Mouse (Mus musculus) layer of hippocampus, postnatal 10 days (tissue): ENCODE results near the gene Cyp2d22. TPM values are rescaled to one million over a fixed set of nuclear protein-coding genes. Genes with fewer than 3 reads are reported as not detected.

Experiments used
- DNase-seq, 2 experiments: peaks; one replicate each; pipeline ENCODE4 v3.0.0; 2021; ENCODE audit warnings: low spot score in 2 of 2
- total RNA-seq, 2 experiments: library from RNA; stranded (reverse); gene quantifications; 2 replicates each; pipeline ENCODE4 v1.2.3; 2021

Cyp2d22 gene
- total RNA-seq, 2 experiments from 2014 or later: 18.8 to 19.5 TPM

DNA sequence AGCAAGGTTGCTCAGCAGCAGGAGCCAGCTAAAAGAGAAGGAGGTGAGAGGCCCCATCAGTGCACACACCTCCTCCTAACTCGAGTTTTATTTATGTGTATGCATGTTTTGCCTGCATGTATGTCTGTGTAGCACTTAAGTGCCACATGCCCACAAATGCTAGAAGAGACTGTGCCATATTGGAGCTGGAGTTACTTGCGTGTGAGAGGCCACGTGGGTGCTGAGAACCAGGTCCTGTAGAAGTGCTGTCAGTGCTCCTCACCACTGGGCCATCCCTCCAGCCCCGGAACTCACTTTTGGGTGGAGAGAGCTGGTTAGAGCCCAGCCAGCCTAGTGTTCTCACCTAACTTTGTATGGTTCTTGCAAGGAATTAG lies 32.8 kb downstream of the Cyp2d22 start:
- DNase-seq: no peak

DNA sequence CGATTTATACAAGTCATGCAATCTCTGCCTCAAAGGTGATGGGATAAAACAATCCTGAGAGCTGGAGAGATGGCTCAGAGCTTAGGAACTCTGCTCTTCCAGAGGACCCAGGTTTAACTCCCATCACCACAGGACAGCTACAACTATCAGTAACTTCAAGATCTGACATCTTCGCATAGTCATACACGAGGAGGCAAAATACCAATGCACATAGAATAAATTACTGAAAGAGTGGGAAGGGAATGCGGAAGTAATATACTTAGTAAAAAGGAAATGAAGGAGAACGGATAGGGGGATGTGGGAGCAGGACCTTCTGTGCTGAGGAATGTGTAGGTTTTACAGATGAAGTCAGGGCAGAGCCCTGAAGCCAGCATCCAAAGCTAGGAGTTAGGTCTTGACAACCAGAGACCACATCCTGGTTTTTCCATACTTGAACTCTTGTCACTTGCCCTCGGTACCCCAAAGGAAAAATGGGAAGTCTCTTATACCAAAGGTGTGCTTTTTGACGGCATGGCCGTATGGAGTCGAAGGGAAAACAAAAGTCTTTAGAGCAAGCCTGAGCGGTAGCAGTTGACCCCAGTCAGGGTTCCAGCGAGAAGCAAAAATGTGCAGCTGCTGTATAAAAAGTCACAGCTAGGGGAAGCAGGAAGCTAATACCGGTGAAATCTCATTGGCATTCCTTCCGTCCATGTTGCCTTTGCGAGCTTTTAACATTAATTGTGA lies 33.3 kb downstream of the Cyp2d22 start:
- DNase-seq: no peak

DNA sequence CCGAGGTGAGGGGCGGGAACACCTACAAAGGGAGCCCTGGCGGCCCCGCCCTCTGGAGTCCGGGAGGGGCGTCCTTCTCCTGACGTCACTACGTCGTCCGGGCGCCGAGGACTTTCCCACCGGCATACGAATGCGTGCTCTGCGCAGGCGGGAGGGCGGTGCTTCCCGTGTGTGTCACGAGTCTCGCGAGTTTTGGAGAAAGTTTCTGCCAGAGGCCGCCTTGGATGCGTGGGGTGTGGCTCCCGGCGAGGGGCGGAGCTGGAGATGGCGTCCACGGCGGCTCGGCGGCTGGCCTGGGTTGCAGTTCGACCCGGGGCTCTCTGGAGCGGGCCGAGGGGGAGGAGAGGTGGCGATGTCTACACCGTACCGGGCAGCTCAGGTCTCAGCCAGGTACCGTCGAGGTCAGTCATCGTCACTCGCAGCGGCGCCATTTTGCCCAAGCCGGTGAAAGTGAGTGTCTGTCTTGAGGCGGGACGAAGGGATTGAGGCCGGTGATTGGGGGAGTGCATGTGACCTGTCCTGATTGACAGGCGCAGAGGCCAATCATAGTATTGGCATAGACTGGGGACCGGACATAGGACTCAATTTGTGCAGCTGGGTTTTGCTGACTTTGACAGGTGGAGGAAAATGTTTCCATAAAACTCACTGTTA lies 34.1 kb downstream of the Cyp2d22 start:
- DNase-seq: peak; percentile 97 to 98

DNA sequence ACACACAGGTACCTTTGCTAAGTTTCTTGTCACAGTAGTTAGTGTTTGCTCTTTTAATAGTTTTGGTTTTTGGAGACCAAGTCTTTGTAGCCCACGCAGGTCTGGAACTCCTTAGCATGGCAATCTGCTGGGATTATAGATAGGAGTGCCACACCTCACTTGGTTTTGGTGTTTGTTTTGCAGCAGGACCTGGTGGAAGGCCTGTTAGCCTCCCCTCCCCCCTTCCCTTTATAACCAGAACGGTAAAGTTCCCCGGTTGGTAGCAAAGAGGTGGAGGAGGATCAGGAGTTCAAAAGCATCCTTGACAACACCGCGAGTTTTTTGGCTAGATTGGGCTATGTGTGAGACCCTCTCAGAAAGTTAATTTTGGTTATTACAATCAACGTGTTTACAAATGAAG lies 35.1 kb downstream of the Cyp2d22 start:
- no peak for DNase-seq

DNA sequence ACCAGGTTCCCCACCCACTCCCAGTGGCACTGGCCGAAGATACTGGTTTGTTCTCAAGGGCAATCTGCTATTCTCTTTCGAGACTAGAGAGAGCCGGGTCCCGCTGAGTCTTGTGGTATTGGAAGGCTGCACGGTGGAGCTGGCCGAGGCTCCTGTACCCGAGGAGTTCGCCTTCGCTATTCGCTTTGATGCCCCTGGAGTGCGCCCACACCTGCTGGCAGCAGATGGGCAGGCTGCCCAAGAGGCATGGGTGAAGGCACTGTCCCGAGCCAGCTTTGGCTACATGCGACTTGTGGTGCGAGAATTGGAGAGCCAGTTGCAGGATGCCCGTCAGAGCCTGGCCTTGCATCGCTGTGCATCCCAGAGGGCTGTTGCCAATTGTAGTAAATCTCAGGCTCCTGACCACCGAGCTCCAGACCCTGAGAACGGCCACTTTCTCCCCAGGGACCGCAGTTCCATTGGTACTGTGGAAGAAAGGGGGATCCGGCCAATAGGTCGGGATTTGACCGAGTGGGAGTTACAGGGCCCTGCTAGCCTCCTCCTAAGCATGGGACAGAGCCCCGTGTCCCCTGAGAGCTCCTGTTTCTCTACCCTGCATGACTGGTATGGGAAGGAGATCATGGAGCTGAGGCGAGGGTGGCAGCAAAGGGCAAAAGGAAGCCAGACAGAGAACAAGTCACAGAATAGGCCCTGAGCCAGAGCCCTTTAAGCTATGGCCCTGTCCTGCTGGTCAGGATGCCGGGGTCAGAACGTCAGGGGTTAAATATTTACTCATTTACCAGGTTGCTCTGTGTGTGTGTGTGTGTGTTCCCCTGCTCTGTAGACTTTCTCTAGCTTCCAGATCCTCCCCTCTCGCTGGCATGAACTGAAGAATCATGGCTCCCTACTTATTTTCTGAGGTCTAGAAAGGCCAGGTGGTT lies 36.4 kb downstream of the Cyp2d22 start:
- DNase-seq: no peak

DNA sequence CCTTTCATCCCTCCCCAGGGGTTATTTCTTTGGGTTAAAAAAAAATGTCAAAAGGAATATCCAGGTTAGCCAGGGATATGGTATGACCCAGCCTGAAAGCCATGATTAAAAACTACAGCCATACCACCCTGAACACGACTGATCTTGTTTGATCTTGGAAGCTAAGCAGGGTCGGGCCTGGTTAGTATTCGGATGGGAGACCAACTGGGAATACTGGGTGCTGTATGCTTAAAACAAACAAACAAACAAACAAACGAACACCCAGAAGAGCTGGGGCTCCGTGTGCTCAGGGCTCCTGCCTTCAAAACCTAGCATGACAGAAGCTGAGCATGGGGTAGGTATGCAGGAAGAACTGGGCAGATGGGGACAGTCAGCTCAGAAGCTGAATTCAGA lies 37.5 kb downstream of the Cyp2d22 start:
- DNase-seq: no peak

DNA sequence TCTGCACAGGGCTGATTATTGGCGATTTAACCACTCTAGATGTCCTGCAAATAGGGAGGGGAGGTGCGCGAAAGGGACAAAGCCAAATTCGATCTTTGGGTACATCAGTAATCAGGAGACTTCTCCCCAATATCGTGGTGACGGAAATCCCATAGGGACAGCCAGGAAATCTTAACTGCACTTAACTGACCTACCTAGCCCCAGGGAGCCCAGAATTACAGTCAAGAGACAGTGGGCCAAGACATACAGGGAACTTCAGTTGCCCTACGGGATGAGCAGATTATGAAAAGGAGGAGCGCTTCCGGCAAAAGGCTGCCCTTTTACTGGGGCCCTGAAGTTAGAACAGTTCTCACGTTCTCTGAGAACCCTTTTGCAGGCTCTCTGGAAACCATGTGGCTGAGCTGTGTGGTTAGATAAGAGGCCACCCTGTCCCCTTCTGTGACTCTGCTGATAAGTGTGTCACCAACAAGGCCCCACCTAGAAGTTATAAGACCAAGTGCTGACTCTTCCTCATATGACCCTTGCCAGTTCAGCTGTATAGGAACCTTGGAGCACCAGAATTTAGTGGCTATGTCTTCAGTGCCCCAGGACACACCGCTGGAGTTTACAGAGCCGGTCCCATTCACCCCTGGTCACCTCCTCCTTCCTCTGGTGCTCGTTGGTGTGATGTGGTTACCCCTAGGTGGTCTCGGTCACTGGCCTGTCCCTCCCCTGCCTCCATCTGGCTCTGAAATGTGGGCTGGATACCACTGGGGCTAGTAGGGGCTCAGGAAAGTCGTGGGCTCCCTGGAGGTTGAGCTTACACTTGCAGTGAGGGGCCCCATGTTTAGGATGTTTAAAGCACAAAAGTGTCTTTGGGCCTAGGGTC lies 38.2 kb downstream of the Cyp2d22 start:
- no peak for DNase-seq

DNA sequence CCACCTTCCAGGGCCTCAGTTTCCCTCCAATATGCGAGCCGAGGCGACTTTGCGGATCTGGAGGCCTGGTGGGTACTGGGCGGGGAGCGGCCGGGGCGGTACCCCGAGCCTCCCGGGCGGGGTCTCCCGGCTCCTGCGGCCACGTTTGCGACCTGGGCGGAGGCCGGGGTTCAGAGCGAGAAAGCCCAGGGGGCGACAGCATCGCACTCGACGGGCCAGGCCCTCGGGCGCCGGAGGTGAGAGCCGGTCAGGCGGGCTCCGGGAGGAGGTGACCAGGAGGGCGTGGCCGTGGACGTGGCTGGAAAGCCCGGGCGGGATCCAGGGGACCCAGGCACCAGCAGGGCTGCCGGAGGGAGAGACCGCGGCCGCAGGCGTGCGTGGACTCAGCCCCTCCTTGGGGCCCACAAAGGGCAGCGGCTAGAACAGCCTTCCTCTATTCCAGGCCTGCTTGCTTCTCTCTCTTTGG lies 39.0 kb downstream of the Cyp2d22 start:
- no peak for DNase-seq

DNA sequence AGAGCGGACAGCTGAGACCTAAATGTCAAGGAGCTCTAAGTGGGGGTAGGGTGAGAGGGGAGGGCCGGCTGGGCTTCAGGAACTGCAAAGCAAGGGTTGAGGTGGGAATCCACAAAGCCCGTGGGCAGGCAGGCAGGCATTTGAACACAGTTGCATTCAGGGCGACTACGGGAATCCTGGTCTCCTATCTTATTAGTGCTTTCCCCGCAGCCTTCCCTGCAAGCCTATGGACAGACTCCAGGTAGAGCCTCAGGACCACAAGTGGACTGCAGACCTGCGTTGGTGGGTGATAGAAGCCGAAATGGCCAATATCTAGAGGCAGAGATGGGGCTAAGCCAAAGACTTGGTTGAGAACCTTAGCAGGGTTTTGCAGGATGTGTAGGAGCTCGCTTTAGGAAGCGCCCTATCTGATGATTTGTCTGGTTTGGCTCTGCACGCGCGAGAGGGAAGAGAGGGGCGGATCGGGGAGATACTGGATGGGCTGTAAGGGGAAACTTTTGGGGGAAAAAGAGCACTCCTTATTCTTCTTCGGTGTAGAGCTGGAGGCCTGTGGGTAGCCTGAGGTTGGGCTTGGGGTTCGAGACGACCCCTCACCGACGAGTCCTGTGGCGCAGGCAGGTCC lies 39.5 kb downstream of the Cyp2d22 start:
- DNase-seq: no peak

DNA sequence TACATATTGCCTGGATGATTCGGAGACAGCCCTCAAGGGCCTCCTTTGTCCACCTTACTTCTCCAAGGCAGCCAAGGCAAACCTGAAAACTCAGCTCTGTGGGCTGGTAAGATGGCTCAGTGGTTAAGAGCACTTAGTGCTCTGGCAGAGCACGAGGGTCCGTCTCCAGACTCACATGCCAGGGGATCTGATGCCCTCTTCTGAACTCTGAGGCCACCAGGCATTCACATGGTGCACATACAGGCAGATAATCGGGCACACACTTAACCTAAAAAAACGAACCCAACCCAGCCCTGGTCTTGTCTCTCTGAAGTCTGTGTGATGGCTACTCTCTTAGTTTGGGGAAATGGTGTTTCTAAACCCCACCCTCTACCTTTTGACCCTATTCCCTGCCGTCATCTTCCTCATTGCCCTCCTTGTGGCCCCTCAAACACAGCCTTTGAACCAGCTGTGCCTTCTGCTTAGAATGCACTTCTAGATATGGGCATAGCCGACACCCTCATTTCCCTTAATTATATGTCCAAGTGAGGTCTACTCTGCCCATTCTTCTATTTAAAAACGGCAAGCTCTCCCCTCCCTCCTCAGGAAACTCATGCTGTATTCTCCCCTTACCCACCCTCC lies 40.3 kb downstream of the Cyp2d22 start:
- no peak for DNase-seq

DNA sequence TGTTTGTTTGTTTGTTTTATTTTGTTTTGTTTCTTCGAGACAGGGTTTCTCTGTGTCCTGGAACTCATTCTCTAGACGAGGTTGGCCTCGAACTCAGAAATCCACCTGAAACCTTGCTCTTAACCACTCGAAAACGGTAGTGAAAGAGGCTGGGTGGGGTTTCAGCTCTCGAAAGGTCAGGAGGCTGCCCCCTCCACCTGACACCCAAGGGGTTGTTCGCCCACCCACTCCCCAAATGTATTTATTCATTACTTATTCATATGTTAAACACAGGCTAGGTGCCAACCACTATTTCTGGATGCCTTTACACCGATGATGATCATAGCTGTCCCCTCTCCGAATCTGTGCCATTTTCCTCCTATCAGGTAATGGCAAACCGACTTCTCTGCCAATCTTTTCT lies 40.9 kb downstream of the Cyp2d22 start:
- no peak for DNase-seq

DNA sequence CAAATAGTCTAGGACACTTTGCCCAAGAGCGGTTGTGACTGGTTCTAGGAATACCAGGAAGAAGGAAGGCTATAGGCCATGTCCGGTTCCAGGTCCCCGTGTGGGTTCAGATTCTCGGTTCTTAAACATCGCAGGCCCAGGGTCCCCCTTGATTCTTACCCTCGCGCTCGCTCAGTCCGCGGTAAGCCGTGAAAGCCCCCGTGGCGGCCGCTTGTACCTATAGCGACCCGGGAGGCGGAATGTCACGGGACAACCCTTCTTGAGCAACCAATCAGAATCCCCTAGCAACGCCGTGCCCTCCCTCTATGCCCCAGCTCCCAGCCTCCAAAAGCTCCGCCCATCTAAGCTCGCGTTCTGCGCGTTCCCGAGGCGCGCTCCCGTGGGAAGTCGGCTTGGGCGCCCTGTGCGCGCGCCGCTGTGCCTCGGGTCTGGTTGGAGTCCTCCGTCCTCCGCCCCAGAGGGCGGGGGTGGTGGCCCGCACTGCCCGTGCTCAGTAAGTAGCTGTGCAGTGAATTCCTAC lies 41.4 kb downstream of the Cyp2d22 start, which contains the start of the genes Naga, Pheta2 and Smdt1:
Naga (minus strand) TSS at position 333 of the 520 bp plus-strand sequence.
Pheta2 (plus strand) TSS at position 350 of the 520 bp plus-strand sequence.
Smdt1 (plus strand) TSS at position 367 of the 520 bp plus-strand sequence.
- peak; percentile 95 to 97 for DNase-seq

DNA sequence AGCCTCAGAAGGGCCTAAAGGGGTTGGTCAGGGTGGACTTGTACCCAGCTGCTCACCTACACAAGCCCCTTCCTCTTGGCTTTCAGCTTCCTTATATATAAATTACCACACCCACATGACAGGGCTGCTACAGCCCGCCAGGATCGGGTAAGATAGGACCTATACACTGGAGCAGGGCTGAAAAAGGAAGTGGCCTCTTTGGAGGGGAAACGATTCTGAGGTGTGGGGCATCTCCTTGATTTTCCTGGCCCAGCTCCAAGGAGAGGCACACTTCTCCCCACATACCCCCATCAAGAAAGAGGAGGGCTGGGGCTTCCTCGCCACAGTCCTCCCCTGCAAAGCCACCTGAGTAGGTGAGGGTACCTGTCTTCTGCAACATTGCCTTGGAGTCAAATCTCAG lies 42.2 kb downstream of the Cyp2d22 start:
- no peak for DNase-seq

DNA sequence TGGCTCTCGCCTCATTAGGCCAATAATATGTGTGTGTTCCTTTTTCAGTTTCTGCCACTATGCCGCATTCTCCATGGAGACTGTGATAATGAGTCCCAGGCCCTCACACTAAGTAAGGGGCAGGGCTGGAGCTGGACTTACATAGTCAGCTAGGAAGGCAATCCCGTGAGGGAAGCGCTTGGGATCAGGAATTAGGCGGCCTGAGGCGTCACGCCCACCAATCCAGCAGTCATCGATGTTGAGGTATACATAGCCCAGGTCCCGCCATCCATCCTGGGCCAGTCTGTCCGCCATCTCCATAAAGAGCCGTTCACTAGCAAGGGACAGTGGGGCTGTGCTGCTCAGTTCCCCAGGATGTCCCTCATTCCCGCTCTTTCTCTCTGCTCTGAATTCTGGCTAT lies 43.4 kb downstream of the Cyp2d22 start:
- DNase-seq: no peak

DNA sequence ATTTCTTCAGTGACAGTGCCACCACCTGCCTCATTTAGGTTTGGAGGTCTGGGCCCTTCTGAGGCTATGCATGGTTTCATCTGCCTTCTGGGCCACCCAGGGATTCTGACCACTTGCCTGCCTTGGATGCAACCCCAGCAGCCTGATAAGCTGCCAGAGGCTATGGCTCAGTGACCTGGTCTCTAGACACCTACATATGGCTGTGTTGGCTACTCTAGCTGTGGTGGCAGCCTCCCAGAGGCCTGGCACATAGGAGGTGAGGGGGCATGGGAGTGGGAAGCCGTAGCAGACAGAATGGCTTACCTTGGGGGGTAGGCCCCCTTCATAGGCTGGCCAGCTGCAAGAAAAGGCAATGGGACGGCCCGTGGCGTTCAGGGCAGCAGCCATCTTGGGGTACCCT lies 44.9 kb downstream of the Cyp2d22 start:
- DNase-seq: no peak

DNA sequence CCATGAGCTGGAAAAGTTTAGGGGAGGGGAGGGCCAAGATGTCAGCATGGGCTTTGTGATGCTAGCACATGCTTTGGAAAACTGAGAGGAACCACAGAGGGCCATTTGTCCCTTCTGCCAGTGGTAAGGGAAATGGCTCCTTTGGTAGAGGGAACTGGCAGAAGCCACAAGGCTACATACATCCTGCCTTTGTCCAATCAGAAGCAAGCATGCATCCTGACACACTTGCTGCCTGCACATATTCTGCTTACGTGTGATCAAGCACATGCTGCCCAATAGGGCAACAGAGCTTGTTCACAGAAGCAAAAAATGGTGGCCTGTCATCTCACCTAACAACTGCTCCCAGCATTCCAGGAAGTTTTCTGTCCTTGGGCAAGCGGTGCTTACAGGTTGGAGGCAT lies 54.7 kb downstream of the Cyp2d22 start:
- DNase-seq: no peak

DNA sequence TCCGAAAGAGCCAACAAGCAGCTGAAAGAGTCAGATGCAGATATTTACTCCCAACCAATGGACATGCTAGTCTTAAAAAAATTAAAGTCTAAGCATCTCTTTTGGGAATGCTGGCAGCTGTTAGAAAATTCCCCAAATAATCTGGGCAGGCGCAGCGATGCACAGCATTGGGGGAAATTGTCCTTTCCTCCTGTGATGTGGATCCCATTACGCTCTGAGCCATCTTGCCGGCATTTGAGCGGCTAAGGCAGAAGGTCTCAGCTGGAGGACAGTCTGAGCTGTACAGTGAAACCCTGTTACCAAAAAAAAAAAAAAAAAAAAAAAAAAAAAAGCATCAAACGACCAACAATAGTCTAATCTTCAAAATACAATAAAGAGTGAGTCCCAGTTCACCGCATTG lies 57.9 kb downstream of the Cyp2d22 start:
- DNase-seq: no peak
